Mouse (Mus musculus) erythroblast, embryonic 14.5 days (primary cell): Measurements from ENCODE around the gene Olfr267. TPM values are rescaled to one million over a fixed set of nuclear protein-coding genes. Genes with fewer than 3 reads are reported as not detected.

ENCODE experiments used
- H3K27me3 ChIP-seq: 2 replicates; pipeline ENCODE4 v1.6.1; 2012; ENCODE audit warnings: inconsistent platforms; ENCODE audit not compliant: control insufficient read depth
- H3K36me3 ChIP-seq: 2 replicates; pipeline ENCODE4 v1.6.1; 2012; ENCODE audit warnings: mild to moderate bottlenecking, inconsistent platforms; ENCODE audit not compliant: control insufficient read depth
- H3K4me1 ChIP-seq: 2 replicates; pipeline ENCODE4 v1.6.1; 2012; ENCODE audit warnings: inconsistent platforms; ENCODE audit not compliant: control insufficient read depth
- H3K4me3 ChIP-seq: replicated peaks from 2 replicates; pipeline ENCODE3; 2012; ENCODE audit warnings: moderate library complexity, mild to moderate bottlenecking, inconsistent platforms
- H3K9me3 ChIP-seq: 2 replicates; pipeline ENCODE4 v1.6.1; 2012; ENCODE audit warnings: low read length, inconsistent platforms, mixed read lengths; ENCODE audit not compliant: control insufficient read depth
- GATA1 ChIP-seq: IDR thresholded peaks from 2 replicates; pipeline ENCODE4 v1.6.1; 2012; ENCODE audit warnings: low read length, inconsistent platforms, mixed read lengths
- TAL1 ChIP-seq: IDR thresholded peaks from 3 replicates; pipeline ENCODE4 v1.6.1; 2012; ENCODE audit warnings: low read length, inconsistent platforms, mixed read lengths
- polyA plus RNA-seq: library from polyadenylated mRNA; stranded (reverse); fragments of >175 nt; gene quantifications from 2 replicates; pipeline ENCODE4 v1.2.3, GENCODE M21; 2012

Gene Olfr267
- polyA plus RNA-seq = 0.01 TPM in 1 of 2 replicates, not detected in the other

- Histone ChIP-seq H3K27me3 (no peaks in the 10 kb centered on the region), H3K36me3 (no peaks in the 10 kb centered on the region), H3K4me3 (no peak within 1 kb of the TSS), H3K9me3 (no peaks in the 10 kb centered on the region), H3K4me1 (no peaks in the 10 kb centered on the region)
- TF ChIP-seq GATA1 = no peak
- TF ChIP-seq TAL1 = no peak
Observed at GRCm38 (mm10) chr4:58787616-58788015, at the start of gene Olfr267. TSS of gene Olfr267 (minus strand) at chr4:58787716.

GRCm38 (mm10) chr4:58832908-58833307 is 45.4 kb upstream of the Olfr267 start:
- Histone ChIP-seq H3K27me3 (no peaks in the 10 kb centered on the region), H3K4me3 (no peak overlapping the region), H3K36me3 (peaks cover 66% of the 10 kb centered on the region), H3K4me1 (peaks cover 18% of the 10 kb centered on the region), H3K9me3 (no peaks in the 10 kb centered on the region)
- TF ChIP-seq GATA1 = no peak
- TF ChIP-seq TAL1 = no peak

- TF ChIP-seq GATA1 (no peak), TAL1 (no peak)
- no peaks in the 10 kb centered on the region for H3K27me3 ChIP-seq
- no peak overlapping the region for H3K4me3 ChIP-seq
- no peaks in the 10 kb centered on the region for H3K9me3 ChIP-seq
- H3K4me1 ChIP-seq = no peaks in the 10 kb centered on the region
- H3K36me3 ChIP-seq = peaks cover 84% of the 10 kb centered on the region
Observed at GRCm38 (mm10) chr4:58825921-58826320, 38.4 kb upstream of the Olfr267 start.

- H3K4me1 ChIP-seq = no peaks in the 10 kb centered on the region
- H3K36me3 ChIP-seq = no peaks in the 10 kb centered on the region
- TF ChIP-seq TAL1 = no peak
- no peak for TF ChIP-seq GATA1
- no peaks in the 10 kb centered on the region for H3K9me3 ChIP-seq
- no peak overlapping the region for H3K4me3 ChIP-seq
- no peaks in the 10 kb centered on the region for H3K27me3 ChIP-seq
Observed at GRCm38 (mm10) chr4:58786659-58787058, 857 bp downstream of the Olfr267 start.

GRCm38 (mm10) chr4:58763417-58763816 is 24.1 kb downstream of the Olfr267 start:
- Histone ChIP-seq H3K36me3 (no peaks in the 10 kb centered on the region), H3K9me3 (no peaks in the 10 kb centered on the region), H3K27me3 (no peaks in the 10 kb centered on the region), H3K4me1 (no peaks in the 10 kb centered on the region), H3K4me3 (no peak overlapping the region)
- TF ChIP-seq TAL1 (no peak), GATA1 (no peak)

GRCm38 (mm10) chr4:58749510-58749909 is 38.0 kb downstream of the Olfr267 start:
- Histone ChIP-seq H3K27me3 (no peaks in the 10 kb centered on the region), H3K9me3 (no peaks in the 10 kb centered on the region)
- no peak for TF ChIP-seq TAL1

GRCm38 (mm10) chr4:58749101-58749500 is 38.4 kb downstream of the Olfr267 start:
- Histone ChIP-seq H3K4me3 (no peak overlapping the region), H3K9me3 (no peaks in the 10 kb centered on the region), H3K36me3 (no peaks in the 10 kb centered on the region), H3K27me3 (no peaks in the 10 kb centered on the region), H3K4me1 (no peaks in the 10 kb centered on the region)
- TF ChIP-seq TAL1 = no peak
- no peak for TF ChIP-seq GATA1

More at GRCm38 (mm10) chr4:58749510-58749909, 38.0 kb downstream of the Olfr267 start:
- Histone ChIP-seq H3K36me3 (no peaks in the 10 kb centered on the region), H3K4me1 (no peaks in the 10 kb centered on the region), H3K4me3 (no peak overlapping the region)

- Histone ChIP-seq H3K36me3 (no peaks in the 10 kb centered on the region), H3K4me3 (no peak overlapping the region), H3K4me1 (no peaks in the 10 kb centered on the region), H3K27me3 (no peaks in the 10 kb centered on the region), H3K9me3 (no peaks in the 10 kb centered on the region)
- TF ChIP-seq GATA1 = no peak
- TF ChIP-seq TAL1 = no peak
Observed at GRCm38 (mm10) chr4:58745583-58746222, 41.8 kb downstream of the Olfr267 start.

GRCm38 (mm10) chr4:58736867-58737633 is 50.5 kb downstream of the Olfr267 start:
- TF ChIP-seq GATA1 (no peak), TAL1 (no peak)
- Histone ChIP-seq H3K4me1 (no peaks in the 10 kb centered on the region), H3K36me3 (no peaks in the 10 kb centered on the region), H3K9me3 (no peaks in the 10 kb centered on the region), H3K4me3 (no peak overlapping the region), H3K27me3 (no peaks in the 10 kb centered on the region)

Other genes with a start within 250 kb of the Olfr267 start
- 0.01 TPM in 1 of 2 replicates, not detected in the other for gene Lpar1, start 233.8 kb downstream of the Olfr267 start, polyA plus RNA-seq
- 0.18 and 0.51 TPM in 2 replicates for gene Ecpas, start 125.0 kb upstream of the Olfr267 start, polyA plus RNA-seq
- not detected in 2 replicates for gene Zkscan16, start 155.9 kb upstream of the Olfr267 start, polyA plus RNA-seq
- gene Ptgr1, start 199.4 kb upstream of the Olfr267 start, polyA plus RNA-seq = 0.04 and 0.10 TPM in 2 replicates
- 0.13 and 0.32 TPM in 2 replicates for gene Dnajc25, start 207.3 kb upstream of the Olfr267 start, polyA plus RNA-seq
- gene Gm20503, start 215.5 kb upstream of the Olfr267 start, polyA plus RNA-seq = 0.41 TPM in 1 of 2 replicates, not detected in the other
- gene Gng10, start 247.4 kb upstream of the Olfr267 start, polyA plus RNA-seq = 0.38 and 0.59 TPM in 2 replicates